Mouse (Mus musculus) CD4-positive, CD25-positive, alpha-beta regulatory T cell (primary cell): ENCODE data around the gene Fthl17b. TPM values are rescaled to one million over a fixed set of nuclear protein-coding genes. Genes with fewer than 3 reads are reported as not detected.

ENCODE experiments used
- polyA plus RNA-seq: library from polyadenylated mRNA; unstranded; fragments of 100-300 nt; shearing (Covaris generic); gene quantifications from one replicate; pipeline ENCODE4 v1.2.1, GENCODE M21; 2017

Fthl17b gene
- polyA plus RNA-seq: not detected

DNA sequence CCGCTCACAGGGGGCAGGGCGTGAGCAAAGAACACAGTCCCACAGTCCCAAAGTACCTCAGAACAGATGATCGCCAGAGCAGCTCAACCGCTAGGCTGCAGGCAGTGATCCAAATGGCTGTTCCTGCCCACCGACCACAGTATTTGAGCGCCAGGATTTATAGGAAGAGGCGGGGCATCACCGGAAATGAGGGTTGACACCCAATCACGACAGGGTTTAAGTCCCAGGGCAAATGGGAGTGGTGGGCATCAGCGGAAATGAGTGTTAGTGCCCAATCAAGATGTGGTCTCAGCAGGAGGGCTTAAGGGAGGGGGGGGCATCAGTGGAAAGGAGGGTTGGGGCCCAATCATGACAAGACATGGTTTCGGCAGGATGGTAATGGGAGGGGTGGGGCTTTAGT, at the start of gene Fthl17b:
Gene Fthl17b, minus strand, starts transcription at position 101 of the 400 bp plus-strand sequence.

DNA sequence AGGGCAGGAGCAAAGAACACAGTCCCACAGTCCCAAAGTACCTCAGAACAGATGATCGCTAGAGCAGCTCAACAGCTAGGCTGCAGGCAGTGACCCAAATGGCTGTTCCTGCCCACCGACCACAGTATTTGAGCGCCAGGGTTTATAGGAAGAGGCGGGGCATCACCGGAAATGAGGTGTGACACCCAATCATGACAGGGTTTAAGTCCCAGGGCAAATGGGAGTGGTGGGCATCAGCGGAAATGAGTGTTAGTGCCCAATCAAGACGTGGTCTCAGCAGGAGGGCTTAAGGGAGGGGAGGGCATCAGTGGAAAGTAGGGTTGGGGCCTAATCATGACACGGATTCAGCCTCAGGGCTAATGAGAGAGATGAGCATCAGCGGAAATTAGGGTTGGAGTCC, 23.9 kb upstream of the Fthl17b start, which contains the start of gene Fthl17d:
Gene Fthl17d, minus strand, starts transcription at position 101 of the 400 bp plus-strand sequence.

DNA sequence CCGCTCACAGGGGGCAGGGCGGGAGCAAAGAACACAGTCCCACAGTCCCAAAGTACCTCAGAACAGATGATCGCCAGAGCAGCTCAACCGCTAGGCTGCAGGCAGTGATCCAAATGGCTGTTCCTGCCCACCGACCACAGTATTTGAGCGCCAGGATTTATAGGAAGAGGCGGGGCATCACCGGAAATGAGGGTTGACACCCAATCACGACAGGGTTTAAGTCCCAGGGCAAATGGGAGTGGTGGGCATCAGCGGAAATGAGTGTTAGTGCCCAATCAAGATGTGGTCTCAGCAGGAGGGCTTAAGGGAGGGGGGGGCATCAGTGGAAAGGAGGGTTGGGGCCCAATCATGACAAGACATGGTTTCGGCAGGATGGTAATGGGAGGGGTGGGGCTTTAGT, 13.7 kb upstream of the Fthl17b start, which contains the start of gene Fthl17c:
Gene Fthl17c, minus strand, starts transcription at position 101 of the 400 bp plus-strand sequence.

Other genes with a start within 250 kb of the Fthl17b start
- gene Ssx9, start 214.5 kb downstream of the Fthl17b start, polyA plus RNA-seq: not detected
- not detected for gene Ssxb5, start 159.3 kb downstream of the Fthl17b start, polyA plus RNA-seq
- not detected for gene Gm6592, start 119.0 kb downstream of the Fthl17b start, polyA plus RNA-seq
- gene Gm5751, start 88.7 kb downstream of the Fthl17b start, polyA plus RNA-seq: not detected
- 1.8 TPM for gene B630019K06Rik, start 70.6 kb downstream of the Fthl17b start, polyA plus RNA-seq
- gene Fthl17c, start 13.6 kb upstream of the Fthl17b start, polyA plus RNA-seq: not detected
- not detected for gene Fthl17d, start 23.8 kb upstream of the Fthl17b start, polyA plus RNA-seq
- not detected for gene Fthl17e, start 70.5 kb upstream of the Fthl17b start, polyA plus RNA-seq
- not detected for gene Fthl17f, start 100.0 kb upstream of the Fthl17b start, polyA plus RNA-seq
- not detected for gene 4930402K13Rik, start 141.6 kb upstream of the Fthl17b start, polyA plus RNA-seq
- 0.23 TPM for gene Lancl3, start 236.9 kb upstream of the Fthl17b start, polyA plus RNA-seq